Comparison of ENCODE assay signal across 19 mouse cellular contexts in genomic region chr3:30092481-30092880, GRCm38 (mm10).
A peak's percentile ranks its signal among the peaks of the same experiment; 100 is the strongest.
DNase-seq lines count a peak whose midpoint lies in the region; ATAC-seq lines count a peak whose summit lies in the region.
"Had no signal": no experiment of that assay in that cellular context is flagged by ENCODE, and none has a peak within 500 bp of the region (broad histone marks: within the 10 kb centered on the region; RNA-seq: fewer than 3 reads in every experiment).

No protein-coding gene starts in this region.

- no peak for DNase-seq in heart, postnatal 10 days
- DNase-seq in kidney, postnatal 10 days: peak; percentile 26
- no peak for DNase-seq in kidney, adult 11 months
- DNase-seq in limb, embryonic 11.5 days (ENCODE audit: low spot score): no peak
- DNase-seq in frontal cortex, adult 2 months (ENCODE audit: extremely low spot score in 1 of 2, low spot score in 1 of 2): no peak
- DNase-seq: adrenal gland, adult 8-10 months; cerebellum, adult 11 months; cerebellum, adult 9-11 months; thymus, postnatal 25 days had no signal

- H3K36me3 ChIP-seq in heart, embryonic 13.5 days: no peaks in the 10 kb centered on the region
- no peaks in the 10 kb centered on the region for H3K36me3 ChIP-seq in limb, embryonic 11.5 days (ENCODE audit: control insufficient read depth, insufficient read depth, low read length)
- no peaks in the 10 kb centered on the region for H3K36me3 ChIP-seq in forebrain, embryonic 12.5 days (replicated peaks)
- H3K36me3 ChIP-seq: embryonic facial prominence, embryonic 15.5 days; heart, embryonic 10.5 days; midbrain, embryonic 10.5 days had no signal

- ATAC-seq in heart, embryonic 13.5 days (ENCODE audit: extremely low read depth, insufficient number of reproducible peaks, low FRiP score, low TSS enrichment): no peak
- ATAC-seq in limb, embryonic 11.5 days (ENCODE audit: insufficient number of reproducible peaks, low FRiP score, low TSS enrichment, low read depth): no peak
- no peak for ATAC-seq in forebrain, embryonic 12.5 days (ENCODE audit: low FRiP score)
- ATAC-seq: forebrain, embryonic 16.5 days; hindbrain, postnatal 0 days; intestine, embryonic 16.5 days; midbrain, embryonic 16.5 days had no signal

- no peak overlapping the region for H3K4me3 ChIP-seq in heart, embryonic 13.5 days
- no peak overlapping the region for H3K4me3 ChIP-seq in limb, embryonic 11.5 days (ENCODE audit: low read depth, low read length)
- H3K4me3 ChIP-seq in forebrain, embryonic 12.5 days (replicated peaks): no peak overlapping the region
- H3K4me3 ChIP-seq: embryonic facial prominence, embryonic 15.5 days; heart, embryonic 10.5 days; layer of hippocampus, adult 2 months; midbrain, embryonic 10.5 days had no signal

- peaks cover 14% of the 10 kb centered on the region for H3K4me1 ChIP-seq in heart, embryonic 13.5 days
- H3K4me1 ChIP-seq in limb, embryonic 11.5 days (ENCODE audit: control insufficient read depth, insufficient read depth, low read length): peaks cover 19% of the 10 kb centered on the region
- H3K4me1 ChIP-seq in forebrain, embryonic 12.5 days: no peaks in the 10 kb centered on the region
- H3K4me1 ChIP-seq: embryonic facial prominence, embryonic 15.5 days; midbrain, embryonic 10.5 days had no signal

- H3K9me3 ChIP-seq in heart, embryonic 13.5 days: no peaks in the 10 kb centered on the region
- no peaks in the 10 kb centered on the region for H3K9me3 ChIP-seq in limb, embryonic 11.5 days (ENCODE audit: control insufficient read depth, low read length)
- no peaks in the 10 kb centered on the region for H3K9me3 ChIP-seq in forebrain, embryonic 12.5 days
- H3K9me3 ChIP-seq: embryonic facial prominence, embryonic 15.5 days; heart, embryonic 10.5 days; midbrain, embryonic 10.5 days had no signal

- H3K27me3 ChIP-seq in heart, embryonic 13.5 days (replicated peaks): no peaks in the 10 kb centered on the region
- no peaks in the 10 kb centered on the region for H3K27me3 ChIP-seq in limb, embryonic 11.5 days (ENCODE audit: control insufficient read depth, insufficient read depth, low read length)
- H3K27me3 ChIP-seq in forebrain, embryonic 12.5 days: no peaks in the 10 kb centered on the region
- H3K27me3 ChIP-seq: embryonic facial prominence, embryonic 15.5 days had no signal

- H3K4me2 ChIP-seq in heart, embryonic 13.5 days: no peak overlapping the region
- H3K4me2 ChIP-seq in limb, embryonic 11.5 days (ENCODE audit: low read depth, severe bottlenecking): no peak overlapping the region
- H3K4me2 ChIP-seq in forebrain, embryonic 12.5 days: no peak overlapping the region
- H3K4me2 ChIP-seq: embryonic facial prominence, embryonic 15.5 days had no signal

- intact Hi-C loops in heart, postnatal 10 days (cut with DNase I): no loop called here

- WGBS in heart, embryonic 13.5 days: 69% methylated on average over 7 of the region's 7 CpGs
- 55% methylated on average over 7 of the region's 7 CpGs for WGBS in limb, embryonic 11.5 days
- 88% methylated on average over 7 of the region's 7 CpGs for WGBS in forebrain, embryonic 12.5 days

- 0 out of 2 replicates have a peak overlapping the region, but pooled peaks have one; percentile 10 for H3K27ac ChIP-seq in heart, embryonic 13.5 days (replicated peaks)
- H3K27ac ChIP-seq in limb, embryonic 11.5 days (replicated peaks; ENCODE audit: low read depth, low read length): 0 out of 2 replicates have a peak overlapping the region, but pooled peaks have one; percentile 55
- no peak overlapping the region for H3K27ac ChIP-seq in forebrain, embryonic 12.5 days
- H3K27ac ChIP-seq: embryonic facial prominence, embryonic 15.5 days; heart, embryonic 10.5 days; hindbrain, postnatal 0 days; layer of hippocampus, adult 2 months; midbrain, embryonic 10.5 days had no signal

- no peak overlapping the region for H3K9ac ChIP-seq in heart, embryonic 13.5 days
- H3K9ac ChIP-seq in limb, embryonic 11.5 days (ENCODE audit: low read length): no peak overlapping the region
- H3K9ac ChIP-seq in forebrain, embryonic 12.5 days: no peak overlapping the region
- H3K9ac ChIP-seq: embryonic facial prominence, embryonic 15.5 days had no signal
